Mouse (Mus musculus): ENCODE data around the gene Mab21l1.

DNA sequence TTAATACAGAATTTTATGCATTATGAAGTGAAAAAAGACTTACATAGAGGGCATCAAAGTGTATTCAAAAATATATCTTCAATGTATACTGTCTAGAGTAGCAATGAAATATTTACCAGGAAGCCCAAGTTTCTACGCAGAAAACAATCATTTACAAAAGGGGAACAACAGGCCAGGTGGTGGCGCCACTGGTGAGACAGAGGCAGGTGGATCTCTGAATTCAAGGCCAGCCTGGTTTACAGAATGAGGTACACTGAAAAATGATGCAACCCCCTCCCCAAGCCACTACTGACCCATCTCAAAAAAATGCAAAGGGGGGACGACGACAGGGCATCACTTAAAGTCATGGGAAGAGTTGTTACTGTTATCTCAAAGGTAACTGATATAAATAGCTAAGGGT is 29.8 kb upstream of the Mab21l1 start:
- TF ChIP-seq POLR2A (IDR thresholded peaks at IDR 0.05; ENCODE audit: control insufficient read depth, extremely low read depth, insufficient read depth, low read length, poor library complexity) (no peak), CTCF (IDR thresholded peaks at IDR 0.05; ENCODE audit: borderline replicate concordance, control insufficient read depth, extremely low read depth, insufficient read depth, low read length, poor library complexity) (no peak)

Data from thymus, adult 2 months (tissue).